15 mouse cellular contexts compared by ENCODE assay signal in genomic region chr10:117216132-117216495, GRCm38 (mm10). TPM values are rescaled to one million over a fixed set of nuclear protein-coding genes. Genes with fewer than 3 reads are reported as not detected.
A peak's percentile ranks its signal among the peaks of the same experiment; 100 is the strongest.
DNase-seq lines count a peak whose midpoint lies in the region; ATAC-seq and TF ChIP-seq lines count a peak whose summit lies in the region.
"Had no signal": no experiment of that assay in that cellular context is flagged by ENCODE, and none has a peak within 500 bp of the region (broad histone marks: within the 10 kb centered on the region; RNA-seq: fewer than 3 reads in every experiment).

No protein-coding gene starts in this region.

- 0 out of 2 replicates have a peak, but pooled peaks have one; percentile 20 for ATAC-seq in lung, embryonic 15.5 days (ENCODE audit: borderline replicate concordance, extremely low read depth, low FRiP score, low TSS enrichment)
- peak; percentile 85 to 87 for ATAC-seq in hematopoietic stem cell, adult 5-6 weeks (replicated peaks in 1 of 2; ENCODE audit: insufficient read depth in 1 of 2, low FRiP score in 2 of 2, low TSS enrichment in 1 of 2, low read depth in 1 of 2, poor library complexity in 2 of 2, severe bottlenecking in 2 of 2)
- ATAC-seq in neural tube, embryonic 15.5 days (ENCODE audit: low FRiP score), result no peak
- ATAC-seq: midbrain, embryonic 15.5 days had no signal

- H3K4me1 ChIP-seq in lung, embryonic 15.5 days, result no peaks in the 10 kb centered on the region
- no peaks in the 10 kb centered on the region; the same call in 1 of the 2 replicates for H3K4me1 ChIP-seq in small intestine, adult 2 months (ENCODE audit: control insufficient read depth, insufficient read depth, insufficient read length, low read length)
- no peaks in the 10 kb centered on the region for H3K4me1 ChIP-seq in neural tube, embryonic 15.5 days
- H3K4me1 ChIP-seq: embryonic facial prominence, embryonic 12.5 days; limb, embryonic 13.5 days; midbrain, embryonic 15.5 days had no signal

- no peaks in the 10 kb centered on the region for H3K27me3 ChIP-seq in lung, embryonic 15.5 days
- H3K27me3 ChIP-seq in small intestine, adult 2 months (ENCODE audit: control insufficient read depth, insufficient read depth, low read length), result no peaks in the 10 kb centered on the region
- no peaks in the 10 kb centered on the region for H3K27me3 ChIP-seq in neural tube, embryonic 15.5 days (replicated peaks)
- H3K27me3 ChIP-seq: embryonic facial prominence, embryonic 12.5 days; limb, embryonic 13.5 days; midbrain, embryonic 15.5 days had no signal

- 88% methylated on average over 9 of the region's 9 CpGs for WGBS in lung, embryonic 15.5 days
- WGBS in small intestine, adult 2 months, result 86% methylated on average over 9 of the region's 9 CpGs
- 97% methylated on average over 9 of the region's 9 CpGs for WGBS in neural tube, embryonic 15.5 days

- H3K4me3 ChIP-seq in lung, embryonic 15.5 days, result no peak overlapping the region
- no peak overlapping the region for H3K4me3 ChIP-seq in small intestine, adult 2 months (ENCODE audit: low read depth, low read length)
- no peak overlapping the region for H3K4me3 ChIP-seq in neural tube, embryonic 15.5 days (replicated peaks)
- H3K4me3 ChIP-seq: embryonic facial prominence, embryonic 12.5 days; limb, embryonic 13.5 days; midbrain, embryonic 15.5 days had no signal

- no peak for TF ChIP-seq POLR2A in small intestine, adult 2 months (IDR thresholded peaks at IDR 0.05; ENCODE audit: low read depth, low read length)

- H3K9me3 ChIP-seq in lung, embryonic 15.5 days, result no peaks in the 10 kb centered on the region
- H3K9me3 ChIP-seq in neural tube, embryonic 15.5 days (replicated peaks), result no peaks in the 10 kb centered on the region
- H3K9me3 ChIP-seq: embryonic facial prominence, embryonic 12.5 days; limb, embryonic 13.5 days; midbrain, embryonic 15.5 days had no signal

- no peak for DNase-seq in lung, postnatal 10 days
- DNase-seq in thymus, postnatal 4 days, result peak; percentile 27
- DNase-seq in left cerebral cortex, adult 8-10 months (ENCODE audit: low spot score in 2 of 2), result no peak
- no peak for DNase-seq in cerebellum, adult 9-10 months
- DNase-seq: layer of hippocampus, adult 9-11 months had no signal

- no peak overlapping the region for H3K4me2 ChIP-seq in lung, embryonic 15.5 days
- H3K4me2 ChIP-seq in neural tube, embryonic 15.5 days, result no peak overlapping the region
- H3K4me2 ChIP-seq: embryonic facial prominence, embryonic 12.5 days; limb, embryonic 13.5 days; midbrain, embryonic 15.5 days had no signal

- peaks cover 72% of the 10 kb centered on the region for H3K36me3 ChIP-seq in lung, embryonic 15.5 days
- H3K36me3 ChIP-seq in small intestine, adult 2 months (ENCODE audit: control insufficient read depth, insufficient read depth, low read length), result peaks cover 48% of the 10 kb centered on the region
- peaks cover 61% of the 10 kb centered on the region for H3K36me3 ChIP-seq in neural tube, embryonic 15.5 days

- no peak overlapping the region for H3K27ac ChIP-seq in lung, embryonic 15.5 days
- H3K27ac ChIP-seq in small intestine, adult 2 months (ENCODE audit: insufficient read depth, low read depth, low read length), result peak overlapping the region; percentile 73; the same call in 1 of the 2 replicates
- H3K27ac ChIP-seq in neural tube, embryonic 15.5 days (replicated peaks), result no peak overlapping the region
- H3K27ac ChIP-seq: embryonic facial prominence, embryonic 12.5 days; limb, embryonic 13.5 days; midbrain, embryonic 15.5 days had no signal

- H3K9ac ChIP-seq in lung, embryonic 15.5 days, result no peak overlapping the region
- H3K9ac ChIP-seq in neural tube, embryonic 15.5 days (replicated peaks), result no peak overlapping the region
- H3K9ac ChIP-seq: embryonic facial prominence, embryonic 12.5 days; limb, embryonic 13.5 days; midbrain, embryonic 15.5 days had no signal

- no peak for TF ChIP-seq CTCF in small intestine, adult 2 months (IDR thresholded peaks at IDR 0.05; ENCODE audit: extremely low read depth, insufficient read length, insufficient replicate concordance, low read depth, low read length)

RNA-seq across cellular contexts. Expression of gene Yeats4, which starts 8.2 kb away (rescaled TPM):
- polyA plus RNA-seq in lung, embryonic 15.5 days (2015; fragmentation: Nextera tagmentation; extraction: Ambion mirVana), result 59.3 and 60.6 TPM in 2 replicates
- 116 and 171 TPM in 2 replicates for total RNA-seq in hematopoietic stem cell, adult 5-6 weeks (2017)
- polyA plus RNA-seq in small intestine, adult 2 months (2012; rRNA removed), result 9.5 and 22.5 TPM in 2 replicates
- 86.6 and 95.3 TPM in 2 replicates for polyA plus RNA-seq in neural tube, embryonic 15.5 days (2015; fragmentation: Nextera tagmentation; extraction: Ambion mirVana)
- 10 to 100 TPM; 42.5 to 47.6 (median 45.6) TPM for total RNA-seq in left cerebral cortex, adult 8-10 months (2022)

RNA-seq across cellular contexts. Expression of gene 9530003J23Rik, which starts 22.4 kb away (rescaled TPM):
- polyA plus RNA-seq in lung, embryonic 15.5 days (2015; fragmentation: Nextera tagmentation; extraction: Ambion mirVana), result not detected in 2 replicates
- not detected in 2 replicates for total RNA-seq in hematopoietic stem cell, adult 5-6 weeks (2017)
- not detected in 2 replicates for polyA plus RNA-seq in small intestine, adult 2 months (2012; rRNA removed)
- polyA plus RNA-seq in neural tube, embryonic 15.5 days (2015; fragmentation: Nextera tagmentation; extraction: Ambion mirVana), result not detected in 2 replicates
- total RNA-seq in left cerebral cortex, adult 8-10 months (2022), result not detected
- total RNA-seq: adrenal gland, postnatal 4 days; heart, postnatal 10 days had no signal
- polyA plus RNA-seq: embryonic facial prominence, embryonic 12.5 days; forebrain, embryonic 14.5 days; limb, embryonic 13.5 days; midbrain, embryonic 15.5 days had no signal
